8 mouse cellular contexts compared by ENCODE assay signal in the genomic region with DNA sequence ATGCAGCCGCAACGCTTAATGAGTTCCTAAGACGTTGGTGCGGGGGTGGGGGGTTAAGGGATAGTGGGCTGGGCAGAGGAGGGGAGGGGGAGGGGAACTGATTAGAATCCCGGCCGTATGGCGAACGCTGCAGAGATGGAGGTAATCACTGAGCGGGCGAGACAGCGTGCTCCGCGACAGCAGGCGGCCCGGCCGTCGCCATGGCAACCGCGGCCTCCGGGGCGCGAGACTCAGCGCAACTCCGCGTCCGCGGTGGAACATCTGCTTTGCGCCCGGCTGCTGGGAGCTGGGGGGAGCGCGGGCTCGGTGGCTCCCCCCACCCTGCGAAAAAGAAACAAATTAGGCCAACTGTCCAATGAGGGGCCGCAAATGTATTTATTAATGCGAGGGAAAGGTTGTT. TPM values are rescaled to one million over a fixed set of nuclear protein-coding genes. Genes with fewer than 3 reads are reported as not detected.
DNase-seq lines count a peak whose midpoint lies in the region; ATAC-seq lines count a peak whose summit lies in the region.

No protein-coding gene starts in this region.

- peak overlapping the region; percentile 67 for H3K9ac ChIP-seq in limb, embryonic 13.5 days
- no peak overlapping the region for H3K9ac ChIP-seq in midbrain, embryonic 15.5 days

- H3K4me3 ChIP-seq in limb, embryonic 13.5 days, result peak overlapping the region; percentile 46
- peak overlapping the region; percentile 29 for H3K4me3 ChIP-seq in midbrain, embryonic 15.5 days

- H3K36me3 ChIP-seq in limb, embryonic 13.5 days, result no peaks in the 10 kb centered on the region
- H3K36me3 ChIP-seq in midbrain, embryonic 15.5 days (replicated peaks), result no peaks in the 10 kb centered on the region

- peaks cover 44% of the 10 kb centered on the region for H3K4me1 ChIP-seq in limb, embryonic 13.5 days
- peaks cover 75% of the 10 kb centered on the region for H3K4me1 ChIP-seq in midbrain, embryonic 15.5 days

- no peak overlapping the region for H3K27ac ChIP-seq in limb, embryonic 13.5 days
- peak overlapping the region; percentile 99 for H3K27ac ChIP-seq in midbrain, embryonic 15.5 days

- ATAC-seq in cerebellum, adult (ENCODE audit: insufficient number of reproducible peaks, low FRiP score, low TSS enrichment), result no peak
- ATAC-seq in granulocyte monocyte progenitor cell, adult 5-6 weeks (replicated peaks; ENCODE audit: poor library complexity, severe bottlenecking), result peak; percentile 62
- ATAC-seq in limb, embryonic 13.5 days (ENCODE audit: low FRiP score, low read depth), result peak; percentile 66
- ATAC-seq in midbrain, embryonic 15.5 days (replicated peaks), result peak; percentile 90

- DNase-seq in cerebellum, adult 11 months, result peak; percentile 41
- DNase-seq in embryo, embryonic 11 days, result peak; percentile 97
- DNase-seq in kidney, adult 9 months, result peak; percentile 19
- peak; percentile 12 to 27 for DNase-seq in spleen, postnatal 36 days (ENCODE audit: low spot score in 2 of 2)

- no peaks in the 10 kb centered on the region for H3K9me3 ChIP-seq in limb, embryonic 13.5 days
- H3K9me3 ChIP-seq in midbrain, embryonic 15.5 days, result no peaks in the 10 kb centered on the region

- WGBS in limb, embryonic 13.5 days, result under 1% methylated on average over 35 of the region's 35 CpGs
- 0% methylated on average over 29 of the region's 35 CpGs for WGBS in midbrain, embryonic 15.5 days

- H3K27me3 ChIP-seq in limb, embryonic 13.5 days, result peaks cover 15% of the 10 kb centered on the region
- no peaks in the 10 kb centered on the region for H3K27me3 ChIP-seq in midbrain, embryonic 15.5 days (replicated peaks)

- H3K4me2 ChIP-seq in limb, embryonic 13.5 days (replicated peaks), result peak overlapping the region; percentile 83
- H3K4me2 ChIP-seq in midbrain, embryonic 15.5 days, result peak overlapping the region; percentile 57

RNA-seq across cellular contexts. Expression of a gene that starts 26.1 kb away (rescaled TPM):
- 1.4 and 7.4 TPM in 2 replicates for total RNA-seq in granulocyte monocyte progenitor cell, adult 5-6 weeks (2014; fragmentation: Nextera tagmentation)
- total RNA-seq in granulocyte monocyte progenitor cell, adult 5-6 weeks (2017), result 3.9 and 4.4 TPM in 2 replicates
- 140 and 149 TPM in 2 replicates for polyA plus RNA-seq in limb, embryonic 13.5 days (2015; fragmentation: Nextera tagmentation; extraction: Ambion mirVana)
- 19.9 and 20.5 TPM in 2 replicates for polyA plus RNA-seq in midbrain, embryonic 15.5 days (2015; fragmentation: Nextera tagmentation; extraction: Ambion mirVana)

RNA-seq across cellular contexts. Expression of a gene that starts 40.6 kb away (rescaled TPM):
- total RNA-seq in granulocyte monocyte progenitor cell, adult 5-6 weeks (2014; fragmentation: Nextera tagmentation), result 53.6 and 66.7 TPM in 2 replicates
- 68.4 and 68.9 TPM in 2 replicates for total RNA-seq in granulocyte monocyte progenitor cell, adult 5-6 weeks (2017)
- 87.0 and 92.3 TPM in 2 replicates for polyA plus RNA-seq in limb, embryonic 13.5 days (2015; fragmentation: Nextera tagmentation; extraction: Ambion mirVana)
- 88.2 and 91.7 TPM in 2 replicates for polyA plus RNA-seq in midbrain, embryonic 15.5 days (2015; fragmentation: Nextera tagmentation; extraction: Ambion mirVana)

RNA-seq across cellular contexts. Expression of a gene that starts 46.0 kb away (rescaled TPM):
- total RNA-seq in granulocyte monocyte progenitor cell, adult 5-6 weeks (2014; fragmentation: Nextera tagmentation), result 22.2 and 39.8 TPM in 2 replicates
- total RNA-seq in granulocyte monocyte progenitor cell, adult 5-6 weeks (2017), result 35.2 and 39.9 TPM in 2 replicates
- polyA plus RNA-seq in limb, embryonic 13.5 days (2015; fragmentation: Nextera tagmentation; extraction: Ambion mirVana), result 68.6 and 69.3 TPM in 2 replicates
- 80.9 and 81.2 TPM in 2 replicates for polyA plus RNA-seq in midbrain, embryonic 15.5 days (2015; fragmentation: Nextera tagmentation; extraction: Ambion mirVana)

RNA-seq across cellular contexts. Expression of a gene that starts 52.2 kb away (rescaled TPM):
- not detected in 2 replicates for total RNA-seq in granulocyte monocyte progenitor cell, adult 5-6 weeks (2014; fragmentation: Nextera tagmentation)
- total RNA-seq in granulocyte monocyte progenitor cell, adult 5-6 weeks (2017), result 0.67 TPM in 1 of 2 replicates, not detected in the other
- 0.60 and 0.97 TPM in 2 replicates for polyA plus RNA-seq in limb, embryonic 13.5 days (2015; fragmentation: Nextera tagmentation; extraction: Ambion mirVana)
- 0.17 and 0.30 TPM in 2 replicates for polyA plus RNA-seq in midbrain, embryonic 15.5 days (2015; fragmentation: Nextera tagmentation; extraction: Ambion mirVana)

Comparison
In these comparisons a context has a peak if more than half of its experiments do, and no peak if none do; other contexts are left out.
1. DNase-seq: peak in every context shown above with its lines; median percentile 97 in embryo, embryonic 11 days; 41 in cerebellum, adult 11 months; 20 in spleen, postnatal 36 days; 19 in kidney, adult 9 months.